Mouse (Mus musculus) stomach, embryonic 16.5 days (tissue): ENCODE measurements around the gene Grk5. TPM values are rescaled to one million over a fixed set of nuclear protein-coding genes. Genes with fewer than 3 reads are reported as not detected.

ENCODE experiments used
- ATAC-seq: fragments of 200-750 bp; cut with Nextera tagmentation; 2 replicates; pipeline ENCODE4 v1.8.0; 2017; ENCODE audit warnings: moderate number of reproducible peaks, moderate TSS enrichment; ENCODE audit not compliant: insufficient read depth, low FRiP score
- H3K27ac ChIP-seq: fragments of 300-500 bp; sonication (generic); 2 replicates; pipeline ENCODE4 v1.5.1; 2014; ENCODE audit warnings: low read length
- H3K27me3 ChIP-seq: fragments of 300-500 bp; sonication (generic); 2 replicates; pipeline ENCODE4 v1.6.1; 2014; ENCODE audit warnings: low read length, control low read depth, mixed read lengths; ENCODE audit not compliant: control insufficient read depth, insufficient read depth
- H3K36me3 ChIP-seq: fragments of 300-500 bp; sonication (generic); 2 replicates; pipeline ENCODE4 v1.6.1; 2014; ENCODE audit warnings: low read length; ENCODE audit not compliant: control insufficient read depth, insufficient read depth
- H3K4me1 ChIP-seq: fragments of 300-500 bp; sonication (generic); 2 replicates; pipeline ENCODE4 v1.6.1; 2014; ENCODE audit warnings: low read length, control low read depth, mixed read lengths; ENCODE audit not compliant: control insufficient read depth, insufficient read depth
- H3K4me2 ChIP-seq: fragments of 300-500 bp; sonication (generic); 2 replicates; pipeline ENCODE4 v1.6.1; 2014; ENCODE audit warnings: low read depth, low read length, mixed read lengths
- H3K4me3 ChIP-seq: fragments of 300-500 bp; sonication (generic); replicated peaks from 2 replicates; pipeline ENCODE4 v1.5.1; 2014; ENCODE audit warnings: mild to moderate bottlenecking, low read length
- H3K9ac ChIP-seq: fragments of 300-500 bp; sonication (generic); 2 replicates; pipeline ENCODE4 v1.6.1; 2014; ENCODE audit warnings: low read length
- H3K9me3 ChIP-seq: fragments of 300-500 bp; sonication (generic); replicated peaks from 2 replicates; pipeline ENCODE4 v1.6.1; 2016; ENCODE audit warnings: low read length, control low read depth; ENCODE audit not compliant: control insufficient read depth
- WGBS: fragments of 180-500 bp; shearing (Covaris S2); extraction: QIAGEN DNeasy Blood & Tissue Kit; methylation state at CpG from one replicate; pipeline ENCODE4 v1.1.7; 2014; 5-methylcytosine and 5-hydroxymethylcytosine counted together
- polyA plus RNA-seq: library from polyadenylated mRNA; unstranded; fragments of >200 nt; fragmentation: Nextera tagmentation; extraction: Ambion mirVana; gene quantifications from 2 replicates; pipeline ENCODE4 v1.2.1, GENCODE M21; 2015

Gene Grk5
- polyA plus RNA-seq, 1 experiment from 2014 or later: 3.4 TPM

- Histone ChIP-seq H3K27ac (peak overlapping the region; percentile 10; the same call in 1 of the 2 replicates), H3K4me3 (no peak overlapping the region), H3K4me2 (no peak overlapping the region), H3K9me3 (no peaks in the 10 kb centered on the region), H3K27me3 (no peaks in the 10 kb centered on the region), H3K36me3 (no peaks in the 10 kb centered on the region), H3K4me1 (peaks cover 7% of the 10 kb centered on the region; the same call in 1 of the 2 replicates), H3K9ac (no peak overlapping the region)
- WGBS: 52% methylated on average over 1 of the region's 1 CpGs
- ATAC-seq: no peak
Observed at GRCm38 (mm10) chr19:60959706-60960230, 70.2 kb downstream of the Grk5 start.

GRCm38 (mm10) chr19:60962358-60963061 is 73.0 kb downstream of the Grk5 start:
- Histone ChIP-seq H3K27me3 (no peaks in the 10 kb centered on the region), H3K4me1 (peaks cover 7% of the 10 kb centered on the region; the same call in 1 of the 2 replicates), H3K36me3 (no peaks in the 10 kb centered on the region), H3K4me2 (no peak overlapping the region), H3K9me3 (no peaks in the 10 kb centered on the region), H3K9ac (no peak overlapping the region), H3K4me3 (no peak overlapping the region), H3K27ac (no peak overlapping the region)
- 67% methylated on average over 7 of the region's 7 CpGs for WGBS
- no peak for ATAC-seq

- Histone ChIP-seq H3K36me3 (no peaks in the 10 kb centered on the region), H3K4me3 (no peak overlapping the region), H3K9ac (no peak overlapping the region), H3K4me2 (no peak overlapping the region), H3K27me3 (no peaks in the 10 kb centered on the region), H3K9me3 (no peaks in the 10 kb centered on the region), H3K4me1 (no peaks in the 10 kb centered on the region), H3K27ac (no peak overlapping the region)
- WGBS: 86% methylated on average over 1 of the region's 1 CpGs
- no peak for ATAC-seq
Observed at GRCm38 (mm10) chr19:60967909-60968308, 78.4 kb downstream of the Grk5 start.

- Histone ChIP-seq H3K9ac (no peak overlapping the region), H3K9me3 (no peaks in the 10 kb centered on the region), H3K27ac (no peak overlapping the region), H3K4me1 (no peaks in the 10 kb centered on the region), H3K36me3 (no peaks in the 10 kb centered on the region), H3K4me3 (no peak overlapping the region), H3K4me2 (no peak overlapping the region), H3K27me3 (no peaks in the 10 kb centered on the region)
- WGBS: 77% methylated on average over 3 of the region's 3 CpGs
- no peak for ATAC-seq
Observed at GRCm38 (mm10) chr19:60970406-60970805, 80.9 kb downstream of the Grk5 start.

- no peak overlapping the region for H3K9ac ChIP-seq
- H3K4me3 ChIP-seq: no peak overlapping the region
- ATAC-seq: no peak
- WGBS: 88% methylated on average over 1 of the region's 1 CpGs
- no peaks in the 10 kb centered on the region for H3K27me3 ChIP-seq
- H3K4me1 ChIP-seq: no peaks in the 10 kb centered on the region
- no peak overlapping the region for H3K4me2 ChIP-seq
- no peaks in the 10 kb centered on the region for H3K36me3 ChIP-seq
- H3K9me3 ChIP-seq: no peaks in the 10 kb centered on the region
- no peak overlapping the region for H3K27ac ChIP-seq
Observed at GRCm38 (mm10) chr19:60971598-60971997, 82.0 kb downstream of the Grk5 start.

- no peaks in the 10 kb centered on the region for H3K36me3 ChIP-seq
- no peak overlapping the region for H3K27ac ChIP-seq
- no peaks in the 10 kb centered on the region for H3K4me1 ChIP-seq
- no peaks in the 10 kb centered on the region for H3K9me3 ChIP-seq
- H3K27me3 ChIP-seq: no peaks in the 10 kb centered on the region
- H3K4me3 ChIP-seq: no peak overlapping the region
- no peak overlapping the region for H3K9ac ChIP-seq
- no peak for ATAC-seq
- no peak overlapping the region for H3K4me2 ChIP-seq
- 74% methylated on average over 1 of the region's 1 CpGs for WGBS
Observed at GRCm38 (mm10) chr19:60972281-60973015, 82.9 kb downstream of the Grk5 start.

- H3K4me1 ChIP-seq: no peaks in the 10 kb centered on the region
- H3K9me3 ChIP-seq: no peaks in the 10 kb centered on the region
- no peak overlapping the region for H3K27ac ChIP-seq
- H3K4me2 ChIP-seq: no peak overlapping the region
- H3K9ac ChIP-seq: no peak overlapping the region
- no peaks in the 10 kb centered on the region for H3K27me3 ChIP-seq
- H3K36me3 ChIP-seq: no peaks in the 10 kb centered on the region
- WGBS: 91% methylated on average over 2 of the region's 2 CpGs
- no peak overlapping the region for H3K4me3 ChIP-seq
- no peak for ATAC-seq
Observed at GRCm38 (mm10) chr19:60973508-60973907, 84.0 kb downstream of the Grk5 start.

GRCm38 (mm10) chr19:60979581-60979980 is 90.0 kb downstream of the Grk5 start:
- ATAC-seq: no peak
- WGBS: 86% methylated on average over 1 of the region's 1 CpGs
- H3K9ac ChIP-seq: no peak overlapping the region
- H3K9me3 ChIP-seq: no peaks in the 10 kb centered on the region
- H3K4me1 ChIP-seq: no peaks in the 10 kb centered on the region
- no peaks in the 10 kb centered on the region for H3K36me3 ChIP-seq
- H3K4me2 ChIP-seq: no peak overlapping the region
- no peak overlapping the region for H3K27ac ChIP-seq
- no peaks in the 10 kb centered on the region for H3K27me3 ChIP-seq
- H3K4me3 ChIP-seq: no peak overlapping the region

- no peak for ATAC-seq
- no peaks in the 10 kb centered on the region for H3K27me3 ChIP-seq
Observed at GRCm38 (mm10) chr19:60981391-60981790, 91.8 kb downstream of the Grk5 start.

More at GRCm38 (mm10) chr19:60981391-60981790, 91.8 kb downstream of the Grk5 start:
- no peak overlapping the region for H3K9ac ChIP-seq
- no peak overlapping the region for H3K4me3 ChIP-seq
- 84% methylated on average over 5 of the region's 5 CpGs for WGBS
- no peaks in the 10 kb centered on the region for H3K36me3 ChIP-seq
- H3K4me1 ChIP-seq: no peaks in the 10 kb centered on the region
- no peak overlapping the region for H3K27ac ChIP-seq
- no peaks in the 10 kb centered on the region for H3K9me3 ChIP-seq
- H3K4me2 ChIP-seq: no peak overlapping the region
